In the genomic region with DNA sequence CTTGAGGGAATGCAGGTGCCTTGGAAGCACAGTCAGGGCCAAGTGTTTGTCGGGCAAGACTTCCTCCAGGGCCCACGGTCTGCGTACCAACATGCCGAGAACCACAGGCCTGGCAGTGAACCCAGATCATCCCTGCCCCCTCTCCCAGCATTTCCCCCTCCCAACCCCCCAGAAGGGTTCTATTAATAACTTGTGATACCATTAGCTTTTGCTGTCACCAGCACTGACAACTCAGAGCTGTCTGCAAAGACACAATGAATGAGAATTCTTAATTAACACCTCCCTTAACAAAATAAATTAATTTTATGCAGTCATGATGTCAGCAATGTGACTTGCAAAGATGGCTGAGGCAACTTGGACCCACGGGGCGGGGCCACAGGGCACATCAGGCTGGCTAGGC, we compare ENCODE assay signal across 27 mouse cellular contexts.
DNase-seq lines count a peak whose midpoint lies in the region; ATAC-seq and TF ChIP-seq lines count a peak whose summit lies in the region.
"Had no signal": no experiment of that assay in that cellular context is flagged by ENCODE, and none has a peak within 500 bp of the region (broad histone marks: within the 10 kb centered on the region; RNA-seq: fewer than 3 reads in every experiment).

No protein-coding gene starts in this region.

- ATAC-seq in forebrain, embryonic 13.5 days: peak; percentile 36; the same call in 1 of the 2 replicates
- ATAC-seq in forebrain, postnatal 0 days: peak; percentile 85; the same call in 1 of the 2 replicates
- ATAC-seq in liver, postnatal 0 days: no peak
- ATAC-seq: CD4-positive, CD25-positive, alpha-beta regulatory T cell, adult 4 months; intestine, embryonic 15.5 days; Patski had no signal

- H3K4me3 ChIP-seq in forebrain, embryonic 13.5 days: no peak overlapping the region
- H3K4me3 ChIP-seq in forebrain, embryonic 10.5 days: no peak overlapping the region
- H3K4me3 ChIP-seq in heart, embryonic 10.5 days: no peak overlapping the region
- H3K4me3 ChIP-seq in forebrain, postnatal 0 days (ENCODE audit: low read depth, low read length): no peak overlapping the region
- H3K4me3 ChIP-seq in liver, postnatal 0 days (ENCODE audit: low read depth, low read length): no peak overlapping the region
- H3K4me3 ChIP-seq: embryonic facial prominence, embryonic 12.5 days; erythroblast, embryonic 14.5 days; gastrocnemius, adult 2 months; intestine, embryonic 15.5 days; limb, embryonic 12.5 days; neural tube, embryonic 15.5 days; stomach, embryonic 15.5 days had no signal

- H3K4me2 ChIP-seq in forebrain, embryonic 13.5 days: no peak overlapping the region
- no peak overlapping the region for H3K4me2 ChIP-seq in forebrain, postnatal 0 days (ENCODE audit: low read depth)
- no peak overlapping the region for H3K4me2 ChIP-seq in liver, postnatal 0 days (ENCODE audit: low read depth, low read length)
- H3K4me2 ChIP-seq: embryonic facial prominence, embryonic 12.5 days; hindbrain, embryonic 14.5 days; intestine, embryonic 15.5 days; limb, embryonic 12.5 days; liver, embryonic 11.5 days; midbrain, embryonic 11.5 days; neural tube, embryonic 15.5 days; stomach, embryonic 15.5 days had no signal

- H3K9me3 ChIP-seq in forebrain, embryonic 13.5 days (replicated peaks): no peaks in the 10 kb centered on the region
- H3K9me3 ChIP-seq in forebrain, embryonic 10.5 days: no peaks in the 10 kb centered on the region
- no peaks in the 10 kb centered on the region for H3K9me3 ChIP-seq in heart, embryonic 10.5 days
- H3K9me3 ChIP-seq in forebrain, postnatal 0 days (ENCODE audit: low read length): no peaks in the 10 kb centered on the region
- no peaks in the 10 kb centered on the region for H3K9me3 ChIP-seq in liver, postnatal 0 days (ENCODE audit: low read length)
- H3K9me3 ChIP-seq: embryonic facial prominence, embryonic 12.5 days; intestine, embryonic 15.5 days; limb, embryonic 12.5 days; neural tube, embryonic 15.5 days; stomach, embryonic 15.5 days had no signal

- H3K27ac ChIP-seq in forebrain, embryonic 13.5 days: no peak overlapping the region
- H3K27ac ChIP-seq in forebrain, embryonic 10.5 days: no peak overlapping the region
- H3K27ac ChIP-seq in heart, embryonic 10.5 days: no peak overlapping the region
- H3K27ac ChIP-seq in forebrain, postnatal 0 days (ENCODE audit: low read depth, low read length): no peak overlapping the region
- no peak overlapping the region for H3K27ac ChIP-seq in liver, postnatal 0 days (ENCODE audit: low read depth)
- H3K27ac ChIP-seq: embryonic facial prominence, embryonic 12.5 days; gastrocnemius, adult 2 months; hindbrain, embryonic 14.5 days; intestine, embryonic 15.5 days; limb, embryonic 12.5 days; neural tube, embryonic 15.5 days; stomach, embryonic 15.5 days had no signal

- H3K4me1 ChIP-seq in forebrain, embryonic 13.5 days: peaks cover 10% of the 10 kb centered on the region; the same call in 1 of the 2 replicates
- peaks cover 27% of the 10 kb centered on the region for H3K4me1 ChIP-seq in forebrain, embryonic 10.5 days
- H3K4me1 ChIP-seq in heart, embryonic 10.5 days: peaks cover 9% of the 10 kb centered on the region; the same call in 1 of the 2 replicates
- H3K4me1 ChIP-seq in forebrain, postnatal 0 days (ENCODE audit: insufficient read depth): no peaks in the 10 kb centered on the region
- no peaks in the 10 kb centered on the region for H3K4me1 ChIP-seq in liver, postnatal 0 days (ENCODE audit: insufficient read depth)
- H3K4me1 ChIP-seq: intestine, embryonic 15.5 days; limb, embryonic 12.5 days; neural tube, embryonic 15.5 days; stomach, embryonic 15.5 days had no signal

- 71% methylated on average over 6 of the region's 6 CpGs for WGBS in forebrain, embryonic 13.5 days
- WGBS in forebrain, embryonic 10.5 days: 85% methylated on average over 6 of the region's 6 CpGs
- 70% methylated on average over 6 of the region's 6 CpGs for WGBS in heart, embryonic 10.5 days
- WGBS in forebrain, postnatal 0 days: 57% methylated on average over 6 of the region's 6 CpGs
- WGBS in liver, postnatal 0 days (ENCODE audit: insufficient replicate concordance): 73% methylated on average over 6 of the region's 6 CpGs

- TF ChIP-seq EP300 in liver, postnatal 0 days (IDR thresholded peaks at IDR 0.05; ENCODE audit: low read depth): no peak

- H3K36me3 ChIP-seq in forebrain, embryonic 13.5 days (ENCODE audit: poor library complexity, severe bottlenecking): no peaks in the 10 kb centered on the region
- H3K36me3 ChIP-seq in forebrain, embryonic 10.5 days (replicated peaks): no peaks in the 10 kb centered on the region
- H3K36me3 ChIP-seq in heart, embryonic 10.5 days: no peaks in the 10 kb centered on the region
- no peaks in the 10 kb centered on the region for H3K36me3 ChIP-seq in forebrain, postnatal 0 days (ENCODE audit: insufficient read depth)
- H3K36me3 ChIP-seq in liver, postnatal 0 days (replicated peaks; ENCODE audit: insufficient read depth, low read length): no peaks in the 10 kb centered on the region
- H3K36me3 ChIP-seq: embryonic facial prominence, embryonic 12.5 days; intestine, embryonic 15.5 days; limb, embryonic 12.5 days; neural tube, embryonic 15.5 days; stomach, embryonic 15.5 days had no signal

- H3K27me3 ChIP-seq in forebrain, embryonic 13.5 days: no peaks in the 10 kb centered on the region
- H3K27me3 ChIP-seq in forebrain, embryonic 10.5 days (ENCODE audit: poor library complexity, severe bottlenecking): no peaks in the 10 kb centered on the region
- peaks cover 15% of the 10 kb centered on the region for H3K27me3 ChIP-seq in heart, embryonic 10.5 days (ENCODE audit: insufficient read depth, poor library complexity, severe bottlenecking)
- H3K27me3 ChIP-seq in forebrain, postnatal 0 days (ENCODE audit: insufficient read depth, low read length): no peaks in the 10 kb centered on the region
- H3K27me3 ChIP-seq in liver, postnatal 0 days (ENCODE audit: insufficient read depth, low read length): no peaks in the 10 kb centered on the region
- H3K27me3 ChIP-seq: embryonic facial prominence, embryonic 12.5 days; intestine, embryonic 15.5 days; neural tube, embryonic 15.5 days; Patski; stomach, embryonic 15.5 days had no signal

- no peak overlapping the region for H3K9ac ChIP-seq in forebrain, embryonic 13.5 days
- H3K9ac ChIP-seq in forebrain, postnatal 0 days: no peak overlapping the region
- no peak overlapping the region for H3K9ac ChIP-seq in liver, postnatal 0 days (replicated peaks)
- H3K9ac ChIP-seq: embryonic facial prominence, embryonic 12.5 days; hindbrain, embryonic 14.5 days; intestine, embryonic 15.5 days; limb, embryonic 12.5 days; neural tube, embryonic 15.5 days; stomach, embryonic 15.5 days had no signal

- no peak for TF ChIP-seq CTCF in forebrain, postnatal 0 days (IDR thresholded peaks at IDR 0.05; ENCODE audit: low read depth)
- no peak for TF ChIP-seq CTCF in liver, postnatal 0 days (IDR thresholded peaks at IDR 0.05; ENCODE audit: low read depth)

- intact Hi-C loops in heart, postnatal 14 days (cut with DNase I): no loop called here
- intact Hi-C loops in gastrocnemius, postnatal 36 days (cut with DNase I): no loop called here

- no peak for DNase-seq in forebrain, embryonic 10.5 days (ENCODE audit: extremely low spot score, low spot score)
- DNase-seq in heart, adult 9 months (ENCODE audit: low spot score in 2 of 2): peak; percentile 7 to 19
- DNase-seq in heart, embryonic 10.5 days (ENCODE audit: low spot score): no peak
- peak; percentile 22 for DNase-seq in forebrain, postnatal 0 days
- DNase-seq in heart, postnatal 14 days: peak; percentile 17 to 32
- no peak for DNase-seq in liver, postnatal 0 days
- no peak for DNase-seq in gastrocnemius, postnatal 36 days
- DNase-seq: cerebellum, adult 11-12 months; cerebellum, postnatal 10 days; gastrocnemius, adult 2 months; kidney, postnatal 36 days; layer of hippocampus, postnatal 36 days; lung, adult 18-20 months; lung, postnatal 14 days; thymus, postnatal 36 days had no signal

Comparison
In these comparisons a context has a peak if more than half of its experiments do, and no peak if none do; other contexts are left out.
1. DNase-seq: peak in heart, adult 9 months (2 of 2), forebrain, postnatal 0 days (single experiment) and heart, postnatal 14 days (2 of 2); none in forebrain, embryonic 10.5 days (single experiment), heart, embryonic 10.5 days (single experiment), liver, postnatal 0 days (single experiment) and gastrocnemius, postnatal 36 days (0 of 2).